Mouse (Mus musculus): ENCODE data around the gene Gm49339.

- no peak for TF ChIP-seq POLR2A (IDR thresholded peaks at IDR 0.05; ENCODE audit: control insufficient read depth, low read depth, low read length)
- TF ChIP-seq CTCF (IDR thresholded peaks at IDR 0.05; ENCODE audit: control insufficient read depth, insufficient read depth, insufficient replicate concordance, low read depth, low read length), result no peak
These were observed 44.7 kb upstream of the Gm49339 start for GRCm38 (mm10) chr10:51435684-51436083.

All from testis, adult 2 months (tissue).